Mouse (Mus musculus) heart, adult 2 months (tissue): ENCODE measurements at regions not wholly inside any gene's neighbourhood (a gene's known extent, or its start where the extent isn't known, plus 50 kb on each side); places are given as distances from the start of the nearest gene placed in this dataset.
A peak's percentile ranks its signal among the peaks of the same experiment; 100 is the strongest.

ENCODE experiments used
- DNase-seq, 2 experiments: peaks; one replicate each; pipeline ENCODE4 v3.0.0; 2021
- H3K27ac ChIP-seq: fragments of 200-600 bp; 2 replicates; pipeline ENCODE4 v1.8.1; 2022
- H3K27me3 ChIP-seq: fragments of 200-500 bp; 2 replicates; pipeline ENCODE4 v1.6.1; 2012; ENCODE audit warnings: mild to moderate bottlenecking, low read length, inconsistent platforms, mixed read lengths; ENCODE audit not compliant: control insufficient read depth, insufficient read depth
- H3K36me3 ChIP-seq: fragments of 200-500 bp; 2 replicates; pipeline ENCODE4 v1.6.1; 2012; ENCODE audit warnings: low read length, inconsistent platforms; ENCODE audit not compliant: control insufficient read depth, insufficient read depth
- H3K4me1 ChIP-seq: fragments of 200-500 bp; 2 replicates; pipeline ENCODE4 v1.6.1; 2011; ENCODE audit warnings: low read length; ENCODE audit not compliant: control insufficient read depth, insufficient read depth
- H3K4me3 ChIP-seq: fragments of 200-600 bp; 2 replicates; pipeline ENCODE4 v1.8.1; 2022
- H3K79me2 ChIP-seq: fragments of 200-500 bp; replicated peaks from 2 replicates; pipeline ENCODE4 v1.6.1; 2012; ENCODE audit warnings: mild to moderate bottlenecking, inconsistent platforms, low read length, moderate library complexity, mixed read lengths; ENCODE audit not compliant: control insufficient read depth, insufficient read depth
- H3K9ac ChIP-seq: fragments of 200-500 bp; 2 replicates; pipeline ENCODE4 v1.6.1; 2012; ENCODE audit warnings: low read depth, mild to moderate bottlenecking, control low read depth, inconsistent platforms, low read length, mixed read lengths
- CTCF ChIP-seq: fragments of 200-600 bp; IDR thresholded peaks from 2 replicates; pipeline ENCODE4 v1.8.1; 2022; ENCODE audit warnings: antibody characterized with exemption, mild to moderate bottlenecking, moderate library complexity
- EP300 ChIP-seq: fragments of 200-500 bp; IDR thresholded peaks from 2 replicates; pipeline ENCODE4 v1.6.1; 2011; ENCODE audit warnings: low read depth, low read length, control low read depth; ENCODE audit not compliant: insufficient read depth
- POLR2A ChIP-seq: fragments of 200-500 bp; IDR thresholded peaks from 2 replicates; pipeline ENCODE4 v1.6.1; 2011; ENCODE audit warnings: mild to moderate bottlenecking, low read depth, low read length, control low read depth; ENCODE audit not compliant: insufficient read depth
- WGBS: fragments of 180-500 bp; shearing (Covaris S2); methylation state at CpG from one replicate; pipeline ENCODE4 v1.1.7; 2018; 5-methylcytosine and 5-hydroxymethylcytosine counted together
- intact Hi-C: fragments of 180-260 bp; cut with DNase I; formaldehyde crosslinking; loops from one replicate; pipeline ENCODE4 v1.15.1; 2025

DNA sequence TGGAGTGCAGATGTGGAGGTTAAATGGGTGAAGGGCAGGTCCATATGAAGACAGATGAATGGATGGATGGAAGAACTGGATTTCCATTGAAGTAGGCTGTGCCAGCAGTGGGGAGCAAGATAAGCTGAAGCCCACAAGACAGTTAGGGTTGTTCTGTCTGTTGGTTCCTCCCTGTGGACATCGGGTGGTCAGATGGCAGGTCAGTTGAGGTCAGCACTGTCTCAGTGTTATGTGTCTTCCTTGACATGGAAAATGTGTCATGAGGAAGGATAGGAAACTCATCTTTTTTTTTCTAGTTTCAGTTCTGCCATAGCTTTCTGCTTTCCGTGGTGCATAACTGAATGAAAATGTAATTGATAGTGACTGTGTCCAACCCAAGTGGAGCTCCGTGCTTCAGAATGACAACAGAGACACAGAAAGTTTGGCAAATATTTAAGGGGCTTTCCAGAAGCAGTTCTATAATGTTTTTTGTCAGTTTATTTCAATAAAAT lies 297.2 kb downstream of the Ankrd50 start:
- intact Hi-C loops = no loop called here
- 74% methylated on average over 3 of the region's 3 CpGs for WGBS
- no peak overlapping the region for H3K4me3 ChIP-seq
- H3K36me3 ChIP-seq = no peaks in the 10 kb centered on the region
- no peaks in the 10 kb centered on the region for H3K4me1 ChIP-seq
- no peak overlapping the region for H3K27ac ChIP-seq
- H3K9ac ChIP-seq = no peak overlapping the region
- H3K27me3 ChIP-seq = no peaks in the 10 kb centered on the region
- no peaks in the 10 kb centered on the region for H3K79me2 ChIP-seq
- DNase-seq = no peak
- TF ChIP-seq CTCF (no peak), POLR2A (no peak), EP300 (no peak)

DNA sequence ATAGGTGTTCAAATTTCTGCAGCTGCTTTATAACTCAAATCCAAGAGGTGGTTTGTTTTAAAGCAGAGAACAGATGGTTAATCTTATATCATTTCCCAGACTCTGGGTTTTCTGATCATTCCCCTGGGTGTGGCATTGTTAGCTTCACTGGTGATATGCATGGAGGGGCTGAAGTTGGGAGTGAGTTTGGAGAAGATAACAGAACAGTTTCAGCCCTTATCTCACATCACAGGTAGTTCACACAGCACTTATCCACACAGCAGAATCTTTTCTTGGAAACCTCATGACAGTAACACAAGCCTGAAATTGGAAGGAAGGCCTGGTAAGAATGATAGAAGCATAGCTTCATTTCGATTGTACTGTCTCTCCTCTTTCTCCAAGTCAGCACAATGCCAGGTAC lies 298.1 kb downstream of the Ankrd50 start:
- intact Hi-C loops = no loop called here
- H3K27me3 ChIP-seq = no peaks in the 10 kb centered on the region
- no peaks in the 10 kb centered on the region for H3K79me2 ChIP-seq
- H3K4me1 ChIP-seq = no peaks in the 10 kb centered on the region
- WGBS = 81% methylated on average over 1 of the region's 1 CpGs
- H3K36me3 ChIP-seq = no peaks in the 10 kb centered on the region
- H3K9ac ChIP-seq = no peak overlapping the region
- no peak for DNase-seq
- TF ChIP-seq POLR2A (no peak), EP300 (no peak), CTCF (no peak)
- no peak overlapping the region for H3K27ac ChIP-seq
- no peak overlapping the region for H3K4me3 ChIP-seq

DNA sequence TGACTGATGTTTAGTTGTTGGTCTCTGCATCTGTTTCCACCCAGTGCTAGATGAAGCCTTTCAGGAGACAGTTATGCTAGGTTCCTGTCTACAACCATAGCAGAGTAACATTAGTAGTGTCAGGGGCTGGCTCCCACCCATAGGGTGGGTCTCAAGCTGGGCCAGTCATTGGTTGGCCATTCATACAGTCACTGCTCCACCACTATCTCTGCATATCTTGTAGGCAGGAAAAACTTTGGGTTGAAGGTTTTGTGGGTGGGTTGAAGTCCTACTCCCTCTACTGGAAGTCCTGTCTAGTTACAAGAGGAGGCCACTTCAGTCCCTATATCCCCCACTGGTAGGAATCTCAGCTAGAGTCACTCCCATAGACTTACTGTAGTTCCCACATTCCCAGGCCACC lies 306.3 kb downstream of the Ankrd50 start:
- no peak overlapping the region for H3K27ac ChIP-seq
- H3K79me2 ChIP-seq = no peaks in the 10 kb centered on the region
- H3K36me3 ChIP-seq = no peaks in the 10 kb centered on the region
- TF ChIP-seq EP300 = no peak
- no peak for TF ChIP-seq POLR2A
- TF ChIP-seq CTCF = peak; percentile 46
- no peak overlapping the region for H3K9ac ChIP-seq
- H3K27me3 ChIP-seq = no peaks in the 10 kb centered on the region
- no peak for DNase-seq
- H3K4me3 ChIP-seq = no peak overlapping the region
- H3K4me1 ChIP-seq = no peaks in the 10 kb centered on the region
- intact Hi-C loops = no loop called here

DNA sequence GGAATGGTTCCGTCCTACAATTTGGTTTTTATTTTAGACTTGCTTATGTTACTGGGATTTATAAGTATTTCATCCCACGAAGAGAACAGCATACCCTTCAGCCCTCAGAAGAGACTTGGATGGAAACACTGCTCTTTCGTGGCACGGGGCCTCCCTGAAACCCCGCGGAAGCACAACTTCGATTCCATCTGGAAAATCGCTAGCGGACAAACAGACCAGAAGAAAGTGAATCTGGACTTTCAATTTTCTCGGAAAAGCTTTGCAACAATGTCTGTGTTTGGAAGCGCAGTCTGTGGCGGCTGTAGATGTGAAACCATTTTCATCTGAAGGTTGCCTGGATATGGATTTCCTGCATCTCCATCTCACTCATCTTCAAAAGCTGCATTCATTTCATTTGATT lies 308.7 kb downstream of the Ankrd50 start:
- 68% methylated on average over 12 of the region's 12 CpGs for WGBS
- peak in 1 of 2 experiments; percentile 27 for DNase-seq
- Histone ChIP-seq H3K9ac (no peak overlapping the region), H3K4me1 (no peaks in the 10 kb centered on the region), H3K27me3 (no peaks in the 10 kb centered on the region), H3K27ac (no peak overlapping the region), H3K36me3 (no peaks in the 10 kb centered on the region), H3K4me3 (peak overlapping the region; percentile 19; the same call in 1 of the 2 replicates), H3K79me2 (no peaks in the 10 kb centered on the region)
- TF ChIP-seq EP300 = no peak
- no peak for TF ChIP-seq POLR2A
- no peak for TF ChIP-seq CTCF
- intact Hi-C loops = loop anchor here (1.0 kb wide), 1 partner anchor 201 kb away; no protein-coding TSS in a partner anchor

DNA sequence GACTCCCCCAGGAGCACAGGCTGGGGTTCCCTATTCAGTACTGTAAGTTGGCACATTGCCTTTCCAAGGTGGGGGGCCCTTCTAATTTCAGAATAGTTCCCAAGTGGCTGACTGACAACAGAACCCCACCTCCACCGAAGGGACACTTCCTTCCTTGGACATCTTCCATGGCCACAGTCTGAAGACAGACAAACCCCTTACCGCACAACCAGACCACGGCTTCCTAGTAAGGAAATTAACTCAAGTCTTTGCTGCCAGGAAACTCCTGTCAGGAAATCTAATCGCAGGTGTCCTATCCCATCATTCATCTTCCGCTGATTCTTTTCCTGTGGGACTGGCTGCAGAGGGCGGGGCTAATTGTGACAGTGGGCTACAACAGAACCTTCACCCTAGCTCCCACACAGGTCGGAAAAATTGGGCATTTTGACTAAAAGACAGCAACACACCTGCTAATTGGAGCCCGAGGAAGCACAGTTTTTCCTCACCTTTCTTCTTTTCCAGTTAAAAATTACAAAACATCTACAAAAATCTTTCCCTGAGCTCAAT lies 309.8 kb downstream of the Ankrd50 start:
- TF ChIP-seq EP300 (0 out of 2 replicates have a peak, but pooled peaks have one; percentile 24), CTCF (no peak), POLR2A (no peak)
- 44% methylated on average over 8 of the region's 8 CpGs for WGBS
- Histone ChIP-seq H3K4me1 (no peaks in the 10 kb centered on the region), H3K4me3 (no peak overlapping the region), H3K27me3 (no peaks in the 10 kb centered on the region), H3K79me2 (no peaks in the 10 kb centered on the region), H3K36me3 (no peaks in the 10 kb centered on the region), H3K9ac (no peak overlapping the region), H3K27ac (peak overlapping the region; percentile 21; the same call in 1 of the 2 replicates)
- peak; percentile 36 to 44 for DNase-seq
- intact Hi-C loops = loop anchor here (5.0 kb wide), 2 partner anchors 208 to 413 kb away; no protein-coding TSS in a partner anchor

DNA sequence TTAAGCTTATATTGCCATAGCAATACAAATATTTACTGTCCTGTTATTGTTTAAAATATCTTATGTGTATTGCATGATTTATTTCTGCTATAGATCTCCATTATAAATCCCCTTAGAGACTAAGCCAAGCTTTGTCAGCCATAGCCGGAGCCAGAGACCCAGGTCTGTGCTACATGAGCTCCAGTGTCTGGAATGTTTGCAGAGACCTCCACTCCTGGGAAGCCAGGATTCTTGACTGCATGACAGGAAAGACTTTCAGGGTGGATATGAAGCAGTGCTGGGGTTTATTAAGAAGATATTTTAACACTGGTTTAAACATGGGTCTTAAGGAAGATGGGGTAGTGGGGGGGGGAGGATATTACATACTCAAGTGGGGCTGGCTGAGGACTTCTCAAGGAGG lies 332.2 kb downstream of the Ankrd50 start:
- WGBS = 64% methylated on average over 1 of the region's 1 CpGs
- Histone ChIP-seq H3K27me3 (no peaks in the 10 kb centered on the region), H3K4me1 (no peaks in the 10 kb centered on the region), H3K4me3 (no peak overlapping the region), H3K79me2 (no peaks in the 10 kb centered on the region), H3K36me3 (no peaks in the 10 kb centered on the region), H3K27ac (no peak overlapping the region), H3K9ac (no peak overlapping the region)
- intact Hi-C loops = no loop called here
- DNase-seq = no peak
- TF ChIP-seq POLR2A (no peak), CTCF (no peak), EP300 (no peak)
